Mouse (Mus musculus) intestine, embryonic 14.5 days (tissue): ENCODE results near the gene Hnrnpk. TPM values are rescaled to one million over a fixed set of nuclear protein-coding genes. Genes with fewer than 3 reads are reported as not detected.
A peak's percentile ranks its signal among the peaks of the same experiment; 100 is the strongest.

Experiments used
- ATAC-seq: fragments of 200-750 bp; cut with Nextera tagmentation; replicated peaks from 2 replicates; pipeline ENCODE4 v1.8.0; 2017; ENCODE audit warnings: low read depth, moderate number of reproducible peaks, moderate TSS enrichment, moderate library complexity; ENCODE audit not compliant: low FRiP score, low TSS enrichment
- DNase-seq: peaks from one replicate; pipeline ENCODE4 v3.0.0-alpha.2; 2018; ENCODE audit warnings: low spot score
- H3K27ac ChIP-seq: fragments of 300-500 bp; sonication (generic); 2 replicates; pipeline ENCODE4 v1.5.1; 2014; ENCODE audit warnings: low read depth, mild to moderate bottlenecking, control low read depth
- H3K27me3 ChIP-seq: fragments of 300-500 bp; sonication (generic); replicated peaks from 2 replicates; pipeline ENCODE4 v1.6.1; 2014; ENCODE audit warnings: low read length, control low read depth; ENCODE audit not compliant: control insufficient read depth, insufficient read depth
- H3K36me3 ChIP-seq: fragments of 300-500 bp; sonication (generic); 2 replicates; pipeline ENCODE4 v1.6.1; 2014; ENCODE audit warnings: low read length, control low read depth; ENCODE audit not compliant: control insufficient read depth, insufficient read depth
- H3K4me1 ChIP-seq: fragments of 300-500 bp; sonication (generic); replicated peaks from 2 replicates; pipeline ENCODE4 v1.6.1; 2014; ENCODE audit warnings: low read length, control low read depth, mixed read lengths; ENCODE audit not compliant: control insufficient read depth, insufficient read depth
- H3K4me2 ChIP-seq: fragments of 300-500 bp; sonication (generic); 2 replicates; pipeline ENCODE4 v1.6.1; 2014; ENCODE audit warnings: low read length
- H3K4me3 ChIP-seq: fragments of 300-500 bp; sonication (generic); 2 replicates; pipeline ENCODE4 v1.5.1; 2014; ENCODE audit warnings: low read depth, low read length, control low read depth, mixed read lengths
- H3K9ac ChIP-seq: fragments of 300-500 bp; sonication (generic); 2 replicates; pipeline ENCODE4 v1.6.1; 2014; ENCODE audit warnings: mild to moderate bottlenecking, low read length
- H3K9me3 ChIP-seq: fragments of 300-500 bp; sonication (generic); 2 replicates; pipeline ENCODE4 v1.6.1; 2016; ENCODE audit warnings: low read length, control low read depth; ENCODE audit not compliant: control insufficient read depth
- WGBS: fragments of 180-500 bp; shearing (Covaris S2); extraction: QIAGEN DNeasy Blood & Tissue Kit; methylation state at CpG from one replicate; pipeline ENCODE4 v1.1.7; 2014; 5-methylcytosine and 5-hydroxymethylcytosine counted together
- polyA plus RNA-seq: library from polyadenylated mRNA; unstranded; fragments of >200 nt; fragmentation: Nextera tagmentation; extraction: Ambion mirVana; gene quantifications from 2 replicates; pipeline ENCODE4 v1.2.1, GENCODE M21; 2014

Gene Hnrnpk
- polyA plus RNA-seq, 1 experiment from 2014 or later = 1,414 TPM

GRCm38 (mm10) chr13:58421026-58421425 lies 17.9 kb upstream of the Hnrnpk start:
- WGBS = 82% methylated on average over 4 of the region's 4 CpGs
- H3K4me3 ChIP-seq = no peak overlapping the region
- no peaks in the 10 kb centered on the region for H3K27me3 ChIP-seq
- ATAC-seq (no peak), DNase-seq (no peak)
- no peaks in the 10 kb centered on the region for H3K9me3 ChIP-seq
- H3K27ac ChIP-seq = no peak overlapping the region
- H3K4me1 ChIP-seq = 0 out of 2 replicates have a peak, but pooled peaks cover 3% of the 10 kb centered on the region
- H3K36me3 ChIP-seq = no peaks in the 10 kb centered on the region
- no peak overlapping the region for H3K9ac ChIP-seq
- no peak overlapping the region for H3K4me2 ChIP-seq

GRCm38 (mm10) chr13:58419266-58419665 lies 16.1 kb upstream of the Hnrnpk start:
- Histone ChIP-seq H3K36me3 (no peaks in the 10 kb centered on the region), H3K4me3 (no peak overlapping the region), H3K9ac (no peak overlapping the region), H3K27ac (no peak overlapping the region), H3K27me3 (no peaks in the 10 kb centered on the region), H3K4me1 (0 out of 2 replicates have a peak, but pooled peaks cover 7% of the 10 kb centered on the region), H3K9me3 (no peaks in the 10 kb centered on the region), H3K4me2 (no peak overlapping the region)
- no peak for DNase-seq
- WGBS = 93% methylated on average over 1 of the region's 1 CpGs
- ATAC-seq = no peak

GRCm38 (mm10) chr13:58418656-58419055 lies 15.5 kb upstream of the Hnrnpk start:
- ATAC-seq = no peak
- H3K4me1 ChIP-seq = 0 out of 2 replicates have a peak, but pooled peaks cover 7% of the 10 kb centered on the region
- no peak for DNase-seq
- H3K27ac ChIP-seq = no peak overlapping the region
- WGBS = 92% methylated on average over 4 of the region's 4 CpGs
- no peaks in the 10 kb centered on the region for H3K27me3 ChIP-seq
- no peak overlapping the region for H3K4me2 ChIP-seq
- no peak overlapping the region for H3K9ac ChIP-seq
- no peaks in the 10 kb centered on the region for H3K9me3 ChIP-seq
- H3K36me3 ChIP-seq = no peaks in the 10 kb centered on the region
- no peak overlapping the region for H3K4me3 ChIP-seq

- no peaks in the 10 kb centered on the region for H3K36me3 ChIP-seq
- no peak overlapping the region for H3K9ac ChIP-seq
- WGBS = 65% methylated on average over 5 of the region's 5 CpGs
- H3K4me2 ChIP-seq = no peak overlapping the region
- no peak for ATAC-seq
- DNase-seq = no peak
- H3K4me3 ChIP-seq = no peak overlapping the region
- H3K4me1 ChIP-seq = 0 out of 2 replicates have a peak, but pooled peaks cover 4% of the 10 kb centered on the region
- no peak overlapping the region for H3K27ac ChIP-seq
- H3K9me3 ChIP-seq = peaks cover 5% of the 10 kb centered on the region; the same call in 1 of the 2 replicates
- H3K27me3 ChIP-seq = no peaks in the 10 kb centered on the region
Observed at GRCm38 (mm10) chr13:58415838-58416237, 12.7 kb upstream of the Hnrnpk start.

GRCm38 (mm10) chr13:58415374-58415773 lies 12.2 kb upstream of the Hnrnpk start:
- Histone ChIP-seq H3K4me2 (no peak overlapping the region), H3K36me3 (peaks cover 4% of the 10 kb centered on the region; the same call in 1 of the 2 replicates), H3K9me3 (peaks cover 5% of the 10 kb centered on the region; the same call in 1 of the 2 replicates), H3K9ac (no peak overlapping the region), H3K4me1 (0 out of 2 replicates have a peak, but pooled peaks cover 4% of the 10 kb centered on the region), H3K4me3 (no peak overlapping the region), H3K27me3 (no peaks in the 10 kb centered on the region), H3K27ac (no peak overlapping the region)
- DNase-seq (no peak), ATAC-seq (no peak)
- 58% methylated on average over 6 of the region's 6 CpGs for WGBS

- H3K9ac ChIP-seq = no peak overlapping the region
- H3K27me3 ChIP-seq = no peaks in the 10 kb centered on the region
- H3K4me3 ChIP-seq = no peak overlapping the region
- H3K4me2 ChIP-seq = no peak overlapping the region
- no peak overlapping the region for H3K27ac ChIP-seq
- 0 out of 2 replicates have a peak, but pooled peaks cover 4% of the 10 kb centered on the region for H3K4me1 ChIP-seq
- H3K9me3 ChIP-seq = peaks cover 5% of the 10 kb centered on the region; the same call in 1 of the 2 replicates
- WGBS = 91% methylated on average over 4 of the region's 4 CpGs
- DNase-seq (no peak), ATAC-seq (no peak)
- H3K36me3 ChIP-seq = peaks cover 16% of the 10 kb centered on the region; the same call in 1 of the 2 replicates
Observed at GRCm38 (mm10) chr13:58411073-58411472, 7.9 kb upstream of the Hnrnpk start.

- Histone ChIP-seq H3K4me1 (0 out of 2 replicates have a peak, but pooled peaks cover 9% of the 10 kb centered on the region), H3K4me3 (peak overlapping the region; percentile 100), H3K9me3 (no peaks in the 10 kb centered on the region), H3K4me2 (peak overlapping the region; percentile 49), H3K27me3 (no peaks in the 10 kb centered on the region), H3K27ac (peak overlapping the region; percentile 99), H3K9ac (peak overlapping the region; percentile 100), H3K36me3 (peaks cover 25% of the 10 kb centered on the region)
- WGBS = under 1% methylated on average over 47 of the region's 48 CpGs
- DNase-seq = no peak
- peak; percentile 80 for ATAC-seq
Observed at GRCm38 (mm10) chr13:58402744-58403110, 416 bp downstream of the Hnrnpk start.

- Histone ChIP-seq H3K27me3 (no peaks in the 10 kb centered on the region), H3K36me3 (peaks cover 25% of the 10 kb centered on the region), H3K4me2 (peak within 1 kb of the TSS; percentile 94), H3K27ac (peak within 1 kb of the TSS; percentile 99), H3K9me3 (no peaks in the 10 kb centered on the region), H3K9ac (peak within 1 kb of the TSS; percentile 100), H3K4me3 (peak within 1 kb of the TSS; percentile 100), H3K4me1 (0 out of 2 replicates have a peak, but pooled peaks cover 9% of the 10 kb centered on the region)
- peak; percentile 93 for ATAC-seq
- DNase-seq = peak; percentile 99
- WGBS = under 1% methylated on average over 80 of the region's 91 CpGs
Observed at GRCm38 (mm10) chr13:58402003-58402743, 970 bp downstream of the Hnrnpk start, which contains the start of gene Rmi1. TSS of gene Rmi1 (plus strand) at chr13:58402248.
